Mouse (Mus musculus) forebrain, embryonic 11.5 days (tissue): Measurements from ENCODE around the gene Fxyd6. TPM values are rescaled to one million over a fixed set of nuclear protein-coding genes. Genes with fewer than 3 reads are reported as not detected.

Experiments used
- ATAC-seq: fragments of 200-750 bp; cut with Nextera tagmentation; replicated peaks from 2 replicates; pipeline ENCODE4 v1.8.0; 2017; ENCODE audit warnings: moderate TSS enrichment; ENCODE audit not compliant: low FRiP score
- DNase-seq: peaks from one replicate; pipeline ENCODE4 v3.0.0-alpha.2; 2017; ENCODE audit warnings: low spot score
- H3K27ac ChIP-seq: fragments of 300-500 bp; sonication (generic); 2 replicates; pipeline ENCODE4 v1.5.1; 2014; ENCODE audit warnings: low read depth, low read length
- H3K27me3 ChIP-seq: fragments of 300-500 bp; sonication (generic); 2 replicates; pipeline ENCODE4 v1.6.1; 2014; ENCODE audit warnings: mild to moderate bottlenecking, low read length, mixed read lengths; ENCODE audit not compliant: control insufficient read depth, insufficient read depth
- H3K36me3 ChIP-seq: fragments of 300-500 bp; sonication (generic); 2 replicates; pipeline ENCODE4 v1.6.1; 2014; ENCODE audit warnings: mild to moderate bottlenecking, low read length, moderate library complexity, mixed read lengths; ENCODE audit not compliant: control insufficient read depth, insufficient read depth
- H3K4me1 ChIP-seq: fragments of 300-500 bp; sonication (generic); replicated peaks from 2 replicates; pipeline ENCODE4 v1.6.1; 2014; ENCODE audit warnings: low read length, mixed read lengths; ENCODE audit not compliant: control insufficient read depth, insufficient read depth
- H3K4me2 ChIP-seq: fragments of 300-500 bp; sonication (generic); 2 replicates; pipeline ENCODE4 v1.6.1; 2014; ENCODE audit warnings: low read depth, mild to moderate bottlenecking, low read length, moderate library complexity, mixed read lengths; ENCODE audit not compliant: severe bottlenecking
- H3K4me3 ChIP-seq: fragments of 300-500 bp; sonication (generic); 2 replicates; pipeline ENCODE4 v1.5.1; 2014; ENCODE audit warnings: low read depth, low read length
- H3K9ac ChIP-seq: fragments of 300-500 bp; sonication (generic); 2 replicates; pipeline ENCODE4 v1.6.1; 2014; ENCODE audit warnings: low read length
- H3K9me3 ChIP-seq: fragments of 300-500 bp; sonication (generic); 2 replicates; pipeline ENCODE4 v1.6.1; 2016; ENCODE audit warnings: low read length, mixed read lengths; ENCODE audit not compliant: control insufficient read depth
- WGBS: fragments of 180-500 bp; shearing (Covaris S2); extraction: QIAGEN DNeasy Blood & Tissue Kit; methylation state at CpG from one replicate; pipeline ENCODE4 v1.1.7; 2014; 5-methylcytosine and 5-hydroxymethylcytosine counted together
- polyA plus RNA-seq: library from polyadenylated mRNA; unstranded; fragments of >200 nt; fragmentation: Nextera tagmentation; extraction: Ambion mirVana; gene quantifications from 2 replicates; pipeline ENCODE4 v1.2.1, GENCODE M21; 2014

Gene Fxyd6
- polyA plus RNA-seq, 1 experiment from 2014 or later: 122 TPM

DNA sequence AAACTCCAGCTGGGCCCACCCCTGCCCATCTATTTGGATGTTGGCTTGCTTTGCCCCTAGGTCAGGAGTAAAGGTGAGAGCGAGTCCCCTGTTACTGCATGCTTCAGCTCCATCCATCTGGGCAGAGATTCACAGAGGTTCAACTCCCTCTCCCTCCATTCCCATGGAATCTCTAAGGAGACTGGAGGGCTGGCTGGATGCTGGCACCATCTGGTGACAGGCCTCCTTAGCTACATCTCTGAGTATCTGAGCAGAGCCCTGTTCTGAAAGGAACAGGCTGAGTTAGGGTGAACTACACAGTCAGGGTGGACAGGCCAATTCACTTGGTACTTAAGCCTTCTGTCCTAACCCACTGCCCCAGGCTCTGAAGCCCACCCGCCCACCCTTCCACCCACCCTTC, 40.6 kb downstream of the Fxyd6 start:
- no peak for DNase-seq
- ATAC-seq: no peak
- Histone ChIP-seq H3K4me3 (no peak overlapping the region), H3K9ac (no peak overlapping the region), H3K27ac (no peak overlapping the region), H3K4me2 (no peak overlapping the region), H3K27me3 (no peaks in the 10 kb centered on the region), H3K36me3 (no peaks in the 10 kb centered on the region), H3K9me3 (no peaks in the 10 kb centered on the region), H3K4me1 (peaks cover 2% of the 10 kb centered on the region; the same call in 1 of the 2 replicates)
- WGBS: 73% methylated on average over 2 of the region's 2 CpGs

DNA sequence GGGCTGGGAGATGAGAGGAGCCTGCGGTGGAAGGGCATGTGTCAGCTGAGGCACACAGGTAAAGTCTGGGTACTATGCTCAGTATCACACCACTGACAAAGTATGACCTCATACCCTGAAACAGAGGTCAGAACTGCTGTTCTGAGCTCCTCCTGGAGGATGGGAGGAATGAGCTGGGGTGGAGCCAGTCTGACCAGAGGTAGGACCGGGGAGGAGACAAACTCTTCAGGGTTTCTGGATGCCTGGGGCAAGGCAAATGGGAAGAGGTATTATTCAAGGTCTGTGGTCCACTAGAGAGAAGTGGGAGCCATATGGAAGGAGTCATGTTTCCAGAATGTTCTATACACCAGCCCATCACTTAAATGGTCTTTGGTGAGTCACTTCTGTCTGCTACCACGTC, 41.1 kb downstream of the Fxyd6 start:
- no peaks in the 10 kb centered on the region for H3K27me3 ChIP-seq

DNA sequence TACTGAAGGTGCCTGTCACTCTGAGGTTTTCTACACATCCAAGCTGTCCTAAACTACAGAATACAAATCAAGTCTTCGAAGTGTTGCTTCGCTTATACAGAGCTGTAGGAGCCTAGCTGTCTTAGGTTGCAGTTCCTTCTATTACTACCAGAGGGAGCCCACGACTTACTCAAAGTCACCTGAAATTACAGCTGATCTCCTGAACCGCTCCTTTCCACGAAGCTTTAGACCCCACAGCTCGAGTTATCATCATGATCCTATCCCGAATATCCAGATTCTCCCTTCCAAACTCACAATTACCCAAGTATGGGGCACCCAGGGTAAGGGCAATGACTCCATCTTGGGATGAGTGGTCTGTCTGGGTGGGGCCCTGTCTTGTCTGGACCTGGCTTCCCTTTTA, 41.8 kb downstream of the Fxyd6 start:
- no peaks in the 10 kb centered on the region for H3K27me3 ChIP-seq
- no peaks in the 10 kb centered on the region for H3K9me3 ChIP-seq
- no peak overlapping the region for H3K9ac ChIP-seq
- peak overlapping the region; percentile 33; the same call in 1 of the 2 replicates for H3K4me2 ChIP-seq
- H3K4me3 ChIP-seq: no peak overlapping the region
- 28% methylated on average over 7 of the region's 7 CpGs for WGBS
- ATAC-seq: no peak; the same call in 1 of the 2 replicates
- no peaks in the 10 kb centered on the region for H3K36me3 ChIP-seq
- no peak for DNase-seq
- H3K4me1 ChIP-seq: peaks cover 2% of the 10 kb centered on the region; the same call in 1 of the 2 replicates
- no peak overlapping the region for H3K27ac ChIP-seq

More for the DNA sequence above, 41.1 kb downstream of the Fxyd6 start:
- Histone ChIP-seq H3K9ac (no peak overlapping the region), H3K4me2 (no peak overlapping the region), H3K36me3 (no peaks in the 10 kb centered on the region), H3K27ac (no peak overlapping the region), H3K9me3 (no peaks in the 10 kb centered on the region), H3K4me1 (peaks cover 2% of the 10 kb centered on the region; the same call in 1 of the 2 replicates), H3K4me3 (no peak overlapping the region)
- ATAC-seq: no peak
- WGBS: 78% methylated on average over 3 of the region's 3 CpGs
- DNase-seq: no peak

DNA sequence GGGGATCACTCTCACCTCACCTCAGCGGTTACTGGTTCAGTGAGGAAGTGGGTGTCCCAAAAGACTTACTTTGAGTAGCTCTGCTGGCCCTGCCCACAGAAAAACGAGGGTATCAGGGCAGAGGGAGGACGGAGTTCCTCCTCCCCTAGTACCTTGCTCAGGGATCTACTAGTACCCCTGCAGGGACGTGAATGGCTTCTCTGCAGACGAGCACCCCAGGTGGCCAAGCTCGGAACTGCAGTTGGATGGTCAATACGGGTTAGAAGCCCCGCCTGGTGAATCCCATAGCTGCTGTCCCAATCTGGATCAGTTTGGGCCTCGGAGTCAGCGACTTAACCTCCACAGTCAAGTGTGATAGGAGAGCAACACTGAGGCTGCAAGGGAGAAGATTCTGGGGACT, 42.3 kb downstream of the Fxyd6 start:
- Histone ChIP-seq H3K27ac (no peak overlapping the region), H3K27me3 (no peaks in the 10 kb centered on the region), H3K36me3 (no peaks in the 10 kb centered on the region), H3K4me2 (peak overlapping the region; percentile 33; the same call in 1 of the 2 replicates), H3K9me3 (no peaks in the 10 kb centered on the region), H3K4me1 (peaks cover 2% of the 10 kb centered on the region; the same call in 1 of the 2 replicates), H3K9ac (no peak overlapping the region), H3K4me3 (no peak overlapping the region)
- peak; percentile 95 for DNase-seq
- peak; percentile 40; the same call in 1 of the 2 replicates for ATAC-seq
- WGBS: 6% methylated on average over 10 of the region's 10 CpGs

DNA sequence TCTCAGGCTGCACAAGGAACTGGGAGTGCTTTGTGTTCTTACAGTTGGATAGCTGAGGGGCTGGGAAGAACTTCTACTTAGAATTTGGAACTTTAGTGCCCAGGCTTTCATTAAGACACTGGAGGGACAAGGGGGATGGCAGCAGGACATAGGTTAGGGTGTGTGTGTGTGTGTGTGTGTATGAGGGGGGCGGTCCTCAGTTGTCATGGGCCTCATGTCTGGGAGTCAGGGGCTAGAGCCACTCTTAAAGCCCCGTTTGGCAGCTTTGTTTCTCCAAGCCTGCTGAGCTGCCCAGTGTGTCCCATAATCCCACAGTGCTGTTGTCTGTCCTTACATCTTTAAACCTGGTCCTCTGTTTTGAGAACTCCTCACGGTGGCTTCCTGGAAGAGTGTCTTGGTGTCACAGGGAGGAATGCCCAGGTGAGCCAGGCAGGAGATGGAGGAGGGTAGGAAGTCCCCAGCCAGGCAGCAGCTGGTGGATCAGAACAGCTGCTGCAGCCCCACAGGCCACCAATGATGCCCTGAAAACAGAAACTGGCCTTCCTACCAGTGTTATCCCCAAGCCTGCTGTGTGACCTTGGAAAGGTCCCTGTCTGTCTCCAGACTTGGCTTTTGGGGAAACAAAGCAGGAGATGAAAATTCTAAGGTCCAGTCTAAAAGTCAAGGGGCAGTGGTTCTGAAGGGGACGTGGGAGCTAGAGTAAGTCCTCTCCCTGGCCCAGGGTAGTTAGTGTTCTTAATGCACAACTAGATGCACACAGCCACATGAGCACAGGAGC, 42.9 kb downstream of the Fxyd6 start:
- H3K4me1 ChIP-seq: peaks cover under 1% of the 10 kb centered on the region; the same call in 1 of the 2 replicates
- no peaks in the 10 kb centered on the region for H3K36me3 ChIP-seq
- H3K27ac ChIP-seq: no peak overlapping the region
- no peak for DNase-seq
- H3K27me3 ChIP-seq: no peaks in the 10 kb centered on the region
- no peaks in the 10 kb centered on the region for H3K9me3 ChIP-seq
- WGBS: 79% methylated on average over 4 of the region's 4 CpGs
- no peak overlapping the region for H3K9ac ChIP-seq
- no peak overlapping the region for H3K4me3 ChIP-seq
- H3K4me2 ChIP-seq: no peak overlapping the region
- ATAC-seq: no peak

DNA sequence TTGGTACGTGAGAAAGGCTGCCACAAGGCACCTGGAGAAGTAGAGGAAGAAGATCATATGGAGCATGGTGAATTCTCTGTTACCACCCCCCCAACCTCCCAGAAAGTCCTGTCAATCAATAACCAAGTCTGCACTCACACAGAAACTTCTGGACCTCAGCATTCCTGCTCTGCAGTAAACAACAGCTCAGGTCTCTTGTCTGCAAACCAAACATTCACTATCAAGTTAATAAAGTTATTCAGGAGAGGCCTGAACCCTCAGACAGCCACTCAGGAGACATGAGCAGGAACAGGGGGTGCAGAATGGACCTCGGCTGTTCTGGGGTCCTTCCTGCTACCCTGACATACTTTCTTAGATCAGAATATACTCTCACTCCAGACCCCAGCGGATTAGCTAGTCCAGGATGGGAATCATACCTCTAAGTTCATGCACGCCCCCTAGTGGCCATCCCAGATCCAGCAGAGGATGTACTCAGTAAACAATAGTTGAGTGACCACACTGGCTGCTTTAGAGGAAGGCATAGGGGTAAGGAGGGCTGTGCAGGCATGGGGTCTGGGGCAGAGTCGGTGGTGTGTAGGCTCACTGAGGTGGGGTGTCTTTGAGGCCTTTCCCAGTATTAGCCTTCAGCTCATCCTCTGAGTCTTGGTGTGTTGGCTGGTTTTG, 43.6 kb downstream of the Fxyd6 start:
- ATAC-seq: no peak
- DNase-seq: peak; percentile 70
- no peak overlapping the region for H3K4me2 ChIP-seq
- H3K4me3 ChIP-seq: no peak overlapping the region
- H3K4me1 ChIP-seq: no peaks in the 10 kb centered on the region; the same call in 1 of the 2 replicates
- no peaks in the 10 kb centered on the region for H3K9me3 ChIP-seq
- H3K27ac ChIP-seq: no peak overlapping the region
- H3K9ac ChIP-seq: no peak overlapping the region
- H3K36me3 ChIP-seq: no peaks in the 10 kb centered on the region
- H3K27me3 ChIP-seq: no peaks in the 10 kb centered on the region
- WGBS: 51% methylated on average over 5 of the region's 5 CpGs

DNA sequence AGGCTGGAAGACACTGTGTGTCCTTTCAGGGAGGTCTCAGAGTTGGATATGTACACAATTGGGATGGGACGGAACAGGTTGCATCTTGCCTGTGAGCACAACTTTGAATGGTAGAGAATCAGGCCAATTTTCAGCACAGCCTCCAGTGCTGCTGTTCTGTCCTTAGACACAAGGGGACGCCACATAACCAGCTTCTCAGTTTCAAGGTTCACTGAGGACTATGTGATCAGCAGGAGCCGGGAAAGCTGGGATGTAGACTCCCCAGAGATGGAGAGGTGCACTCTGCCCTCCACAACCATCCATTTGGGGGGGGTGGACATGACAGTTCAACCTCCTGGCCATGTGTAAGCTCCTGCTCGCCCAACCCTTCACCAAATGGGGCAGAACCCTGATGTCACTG, 45.9 kb downstream of the Fxyd6 start:
- H3K4me1 ChIP-seq: no peaks in the 10 kb centered on the region; the same call in 1 of the 2 replicates
- no peaks in the 10 kb centered on the region for H3K27me3 ChIP-seq
- DNase-seq: peak; percentile 69
- no peak overlapping the region for H3K4me2 ChIP-seq
- no peak overlapping the region for H3K9ac ChIP-seq
- WGBS: 44% methylated on average over 4 of the region's 4 CpGs
- ATAC-seq: no peak
- H3K9me3 ChIP-seq: no peaks in the 10 kb centered on the region
- no peak overlapping the region for H3K27ac ChIP-seq
- H3K4me3 ChIP-seq: no peak overlapping the region
- no peaks in the 10 kb centered on the region for H3K36me3 ChIP-seq

DNA sequence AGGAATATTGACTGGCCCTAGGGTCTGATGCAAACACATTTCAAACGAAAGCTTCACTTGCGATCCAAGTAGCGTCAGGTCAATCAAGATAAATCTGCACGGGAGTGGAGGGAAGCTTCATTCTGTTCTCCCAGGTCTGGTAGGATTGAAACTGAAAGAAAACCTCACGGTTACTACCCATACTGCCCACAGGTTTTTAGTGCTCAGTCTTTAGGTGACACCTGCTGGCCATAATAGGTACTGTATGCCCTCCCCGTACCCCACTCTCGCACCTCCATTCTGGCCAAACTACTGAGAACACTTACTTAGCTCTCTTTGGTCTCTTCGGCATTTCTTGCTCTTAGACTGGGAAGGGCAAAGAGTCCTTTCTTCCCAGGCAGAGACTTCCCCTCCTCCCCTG, 47.3 kb downstream of the Fxyd6 start:
- Histone ChIP-seq H3K27me3 (no peaks in the 10 kb centered on the region), H3K36me3 (no peaks in the 10 kb centered on the region), H3K9ac (no peak overlapping the region), H3K4me1 (no peaks in the 10 kb centered on the region), H3K4me2 (no peak overlapping the region), H3K9me3 (no peaks in the 10 kb centered on the region), H3K27ac (no peak overlapping the region), H3K4me3 (no peak overlapping the region)
- ATAC-seq: no peak
- DNase-seq: peak; percentile 69
- 33% methylated on average over 8 of the region's 8 CpGs for WGBS
